Mouse (Mus musculus) adrenal gland, adult 8-10 months (tissue): ENCODE data around the gene Tmem139. TPM values are rescaled to one million over a fixed set of nuclear protein-coding genes. Genes with fewer than 3 reads are reported as not detected.

Source experiments
- DNase-seq: peaks from one replicate; pipeline ENCODE4 v3.0.0; 2022
- total RNA-seq, 4 experiments: library from RNA; stranded (reverse); gene quantifications; 2 replicates each; pipeline ENCODE4 v1.2.4; 2022

Gene Tmem139
- total RNA-seq, 4 experiments from 2014 or later: 0.27 to 4.7 (median 4.5) TPM; not detected in 1

DNA sequence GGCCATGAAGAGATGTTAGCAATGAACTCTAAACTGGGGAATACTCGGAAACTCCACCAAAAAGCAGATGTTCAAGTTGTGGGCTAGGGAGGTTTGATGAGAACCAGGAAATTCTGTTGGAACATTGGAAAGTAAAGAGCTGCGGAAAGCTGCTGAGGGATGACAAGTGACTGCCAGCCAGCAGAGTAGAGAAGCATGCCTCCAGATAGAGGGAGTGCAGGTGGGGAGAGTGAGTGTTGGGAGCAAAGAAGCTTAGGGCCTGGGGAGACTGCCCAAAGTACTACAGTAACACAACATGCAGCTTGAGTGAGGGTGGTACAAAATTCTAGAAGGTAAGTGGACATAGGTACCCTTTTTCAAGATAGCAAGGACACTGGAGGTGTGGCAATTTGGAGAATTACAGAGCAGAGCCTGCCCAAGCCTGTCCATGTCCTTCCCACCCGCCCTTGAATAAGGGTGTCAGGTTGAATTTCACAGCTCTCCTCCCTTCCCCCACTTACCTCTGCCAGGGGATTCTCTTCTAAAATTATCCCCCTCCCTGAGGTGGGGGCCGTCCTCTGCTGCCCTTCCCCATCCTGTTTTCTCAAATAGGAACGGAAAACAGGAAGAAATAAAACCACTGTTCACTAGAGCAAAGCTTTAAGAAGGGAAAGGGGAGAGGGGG is 21.2 kb downstream of the Tmem139 start:
- no peak for DNase-seq

DNA sequence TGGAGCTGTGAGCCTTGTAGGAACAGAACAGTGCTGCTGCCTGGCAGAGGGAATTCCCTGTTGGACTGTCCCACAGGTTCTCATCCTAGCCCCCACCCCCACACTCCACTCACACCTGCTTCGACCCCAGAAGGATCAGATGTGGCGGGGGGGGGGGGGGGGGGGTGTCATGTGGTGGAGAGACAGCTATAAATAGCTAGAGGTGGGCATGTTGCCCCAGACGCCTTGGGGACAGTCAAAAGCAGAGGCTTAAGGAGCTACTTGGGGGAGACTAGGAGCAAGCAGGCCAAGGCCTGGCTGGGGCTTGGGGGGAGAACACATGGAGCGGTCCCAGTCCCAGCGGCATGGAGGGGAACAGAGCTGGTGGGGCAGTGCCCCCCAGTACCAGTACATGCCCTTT is 24.7 kb downstream of the Tmem139 start, which contains the start of gene Clcn1:
Gene Clcn1 (plus strand): TSS at position 238 of the 400 bp plus-strand sequence.
- DNase-seq: no peak

DNA sequence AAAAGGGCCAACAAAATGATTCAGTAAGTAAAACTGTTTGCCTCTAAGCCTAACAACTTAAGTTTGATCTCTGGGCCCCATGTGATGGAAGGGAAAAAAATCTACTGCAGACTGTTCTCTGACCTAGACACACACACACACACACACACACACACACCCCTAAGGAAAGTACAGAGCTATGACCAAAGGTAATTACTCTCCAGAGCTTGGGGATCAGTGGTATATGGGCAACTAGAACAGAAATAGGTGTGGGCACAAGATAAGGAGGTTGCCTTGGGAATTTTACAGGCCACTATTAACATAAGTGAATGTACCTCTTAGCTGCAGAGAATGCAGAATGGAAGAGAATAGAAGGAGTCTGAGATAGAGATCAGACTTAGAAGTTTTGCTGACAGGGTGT is 25.8 kb downstream of the Tmem139 start:
- no peak for DNase-seq

- DNase-seq: no peak
These were observed 31.6 kb downstream of the Tmem139 start for GRCm38 (mm10) chr6:42293327-42293726.

DNA sequence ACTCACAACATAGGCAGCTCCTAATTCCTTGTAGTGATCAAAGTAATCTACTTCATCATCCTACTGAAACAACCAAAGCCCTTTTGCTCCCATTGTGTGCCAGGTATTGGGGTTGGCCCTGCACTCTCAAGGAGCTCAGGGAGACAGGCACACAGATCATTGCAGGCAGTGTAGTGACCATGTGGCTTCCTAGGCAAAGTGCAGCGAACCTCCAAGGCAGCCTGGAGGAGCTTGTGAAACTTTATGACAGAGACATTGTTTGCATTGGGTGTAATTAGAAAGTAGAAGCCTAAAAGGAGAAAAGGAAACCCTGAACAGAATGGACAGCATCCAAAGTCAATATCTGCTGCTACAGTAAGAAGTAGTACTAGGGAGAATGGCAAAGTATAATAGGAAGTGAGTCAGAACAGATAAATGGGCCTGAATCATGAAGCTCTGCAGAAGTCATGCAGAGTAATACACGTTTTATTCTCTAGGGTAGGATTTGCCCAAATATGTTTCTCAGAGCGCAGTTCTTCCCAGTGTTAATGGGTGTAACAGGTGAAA is 33.9 kb downstream of the Tmem139 start:
- no peak for DNase-seq

DNA sequence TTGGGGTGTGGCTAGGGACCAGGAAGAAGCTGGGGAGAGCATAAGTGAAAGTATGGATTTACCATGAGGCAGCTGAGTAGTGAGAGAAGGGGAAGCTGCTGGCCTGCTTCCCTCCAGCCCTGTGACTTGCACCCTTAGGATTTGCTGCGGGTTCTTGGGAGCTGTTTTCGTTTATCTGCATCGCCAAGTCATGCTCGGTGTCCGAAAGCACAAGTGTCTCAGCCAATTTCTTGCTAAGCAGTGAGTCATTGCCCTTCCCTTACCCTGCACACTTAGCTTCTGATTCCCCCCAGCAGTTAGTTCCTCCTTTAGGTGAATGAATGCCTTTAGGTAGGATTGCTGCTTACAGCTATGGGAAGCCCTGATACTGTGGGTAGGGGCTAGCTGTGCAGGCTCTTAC is 37.6 kb downstream of the Tmem139 start:
- no peak for DNase-seq

- DNase-seq: no peak
These were observed 48.1 kb downstream of the Tmem139 start for GRCm38 (mm10) chr6:42309816-42310378.

DNA sequence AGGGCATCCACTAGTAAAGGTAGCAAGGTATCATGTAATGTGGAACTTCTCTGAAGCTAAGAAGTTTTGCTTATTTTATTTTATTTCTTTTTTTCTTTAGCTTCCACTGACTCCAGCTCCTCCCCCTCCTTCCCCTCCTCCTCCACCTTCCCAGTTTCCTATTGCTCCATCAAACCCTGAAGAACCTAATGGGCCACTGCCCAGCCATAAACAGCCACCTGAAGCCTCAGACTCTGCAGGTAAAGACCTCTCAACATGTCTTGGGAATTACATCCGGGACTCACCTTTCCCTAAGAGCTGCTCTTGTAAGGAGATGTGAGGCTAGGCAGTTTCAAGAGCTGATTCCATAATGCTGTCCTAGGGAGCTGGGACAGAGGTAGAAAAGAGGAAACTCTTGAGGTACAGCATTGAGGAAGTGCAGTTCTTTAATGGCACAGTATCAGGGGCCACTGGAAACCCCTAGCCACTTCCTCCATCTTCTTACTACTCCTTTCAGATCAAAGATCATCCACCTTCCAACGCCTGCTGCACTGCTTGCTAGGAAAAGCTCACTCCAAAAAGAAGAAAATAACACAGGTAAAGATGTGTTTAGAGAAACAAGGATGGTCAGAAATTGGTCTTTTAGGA is 48.8 kb downstream of the Tmem139 start:
- no peak for DNase-seq

Other genes starting within 250 kb of the Tmem139 start
- not detected for gene Sva, start 223.6 kb upstream of the Tmem139 start, total RNA-seq
- gene Tas2r139, start 121.0 kb upstream of the Tmem139 start, total RNA-seq: not detected
- not detected for gene Tas2r144, start 46.6 kb upstream of the Tmem139 start, total RNA-seq
- 100 to 1,000 TPM in 2 of 4 experiments, 10 to 100 TPM in 2; 66.8 to 415 (median 181) TPM for gene Gstk1, start 16.0 kb upstream of the Tmem139 start, total RNA-seq
- 10 to 100 TPM; 20.1 to 27.2 (median 26.3) TPM for gene Casp2, start 3.0 kb downstream of the Tmem139 start, total RNA-seq
- gene Clcn1, start 24.7 kb downstream of the Tmem139 start, total RNA-seq: under 1 TPM in 2 of 4 experiments, not detected in 2; 0.13 to 0.68 TPM
- gene Fam131b, start 62.7 kb downstream of the Tmem139 start, total RNA-seq: under 1 TPM; 0.12 to 0.23 (median 0.15) TPM
- gene Zyx, start 87.7 kb downstream of the Tmem139 start, total RNA-seq: 100 to 1,000 TPM in 1 of 4 experiments, 10 to 100 TPM in 3; 78.9 to 118 (median 89.4) TPM
- gene Epha1, start 111.3 kb downstream of the Tmem139 start, total RNA-seq: 1 to 10 TPM in 2 of 4 experiments, under 1 TPM in 2; 0.46 to 1.6 (median 0.99) TPM
- 1 to 10 TPM; 1.9 to 7.8 (median 3.5) TPM for gene Tas2r143, start 138.3 kb downstream of the Tmem139 start, total RNA-seq
- 1 to 10 TPM in 3 of 4 experiments, under 1 TPM in 1; 1.00 to 5.7 (median 2.6) TPM for gene Tas2r135, start 143.5 kb downstream of the Tmem139 start, total RNA-seq
- 1 to 10 TPM in 2 of 4 experiments, under 1 TPM in 1, not detected in 1; 0.77 to 2.5 (median 2.4) TPM for gene Tas2r126, start 172.6 kb downstream of the Tmem139 start, total RNA-seq
- not detected for gene Olfr458, start 203.2 kb downstream of the Tmem139 start, total RNA-seq
- gene Olfr457, start 214.4 kb downstream of the Tmem139 start, total RNA-seq: not detected
- gene Olfr456, start 225.2 kb downstream of the Tmem139 start, total RNA-seq: not detected